Mouse (Mus musculus) neutrophil, adult 5-6 weeks (primary cell): ENCODE data around the gene Atcay. TPM values are rescaled to one million over a fixed set of nuclear protein-coding genes. Genes with fewer than 3 reads are reported as not detected.

Experiments used
- ATAC-seq: fragments of 151-379, 151-347 bp; 2 replicates; pipeline ENCODE4 v1.8.0; 2017; ENCODE audit warnings: mild to moderate bottlenecking, moderate TSS enrichment; ENCODE audit not compliant: insufficient number of reproducible peaks, poor library complexity, low FRiP score, severe bottlenecking; ENCODE audit errors: extremely low read depth
- total RNA-seq: library from RNA; stranded (forward); fragments of 200-1000 nt; gene quantifications from 2 replicates; pipeline ENCODE4 v1.2.3, GENCODE M21; 2017

Gene Atcay
- total RNA-seq, 1 experiment from 2014 or later = not detected

- peak; percentile 40; the same call in 1 of the 2 replicates for ATAC-seq
These were observed 62.0 kb downstream of the Atcay start for GRCm38 (mm10) chr10:81168521-81169244.

GRCm38 (mm10) chr10:81168087-81168431 is 62.6 kb downstream of the Atcay start:
- ATAC-seq = no peak

- peak; percentile 89 for ATAC-seq
These were observed 63.2 kb downstream of the Atcay start, which contains the start of gene Pias4 for GRCm38 (mm10) chr10:81167200-81168086. Pias4 (minus strand) TSS chr10:81167923.

- no peak for ATAC-seq
These were observed 65.5 kb downstream of the Atcay start for GRCm38 (mm10) chr10:81165118-81165517.

GRCm38 (mm10) chr10:81162318-81162652 is 68.3 kb downstream of the Atcay start:
- peak; percentile 31 for ATAC-seq

- ATAC-seq = peak; percentile 70
These were observed 68.9 kb downstream of the Atcay start for GRCm38 (mm10) chr10:81161602-81162317.

- no peak for ATAC-seq
These were observed 75.9 kb downstream of the Atcay start for GRCm38 (mm10) chr10:81154736-81155135.

Other genes starting within 250 kb of the Atcay start
- not detected in 2 replicates for gene Gng7, start 215.9 kb downstream of the Atcay start, total RNA-seq
- gene Diras1, start 205.2 kb downstream of the Atcay start, total RNA-seq = not detected in 2 replicates
- 8.6 and 19.5 TPM in 2 replicates for gene Slc39a3, start 193.4 kb downstream of the Atcay start, total RNA-seq
- gene Sgta, start 170.7 kb downstream of the Atcay start, total RNA-seq = 59.2 and 64.5 TPM in 2 replicates
- gene Thop1, start 160.8 kb downstream of the Atcay start, total RNA-seq = 1.5 and 4.5 TPM in 2 replicates
- 0.23 TPM in 1 of 2 replicates, not detected in the other for gene Creb3l3, start 132.0 kb downstream of the Atcay start, total RNA-seq
- gene Map2k2, start 124.9 kb downstream of the Atcay start, total RNA-seq = 91.5 and 96.6 TPM in 2 replicates
- gene Zbtb7a, start 95.6 kb downstream of the Atcay start, total RNA-seq = 28.7 and 31.1 TPM in 2 replicates
- 34.5 and 40.5 TPM in 2 replicates for gene Pias4, start 62.9 kb downstream of the Atcay start, total RNA-seq
- gene Eef2, start 54.2 kb downstream of the Atcay start, total RNA-seq = 1,126 and 1,171 TPM in 2 replicates
- 47.3 and 52.0 TPM in 2 replicates for gene Dapk3, start 47.8 kb downstream of the Atcay start, total RNA-seq
- not detected in 2 replicates for gene 4930442H23Rik, start 47.0 kb downstream of the Atcay start, total RNA-seq
- gene Nmrk2, start 28.8 kb downstream of the Atcay start, total RNA-seq = not detected in 2 replicates
- 1.5 and 1.6 TPM in 2 replicates for gene Zfr2, start 2.3 kb upstream of the Atcay start, total RNA-seq
- gene Matk, start 22.1 kb upstream of the Atcay start, total RNA-seq = 9.1 and 12.3 TPM in 2 replicates
- 52.4 and 76.6 TPM in 2 replicates for gene Mrpl54, start 36.1 kb upstream of the Atcay start, total RNA-seq
- 16.6 and 24.0 TPM in 2 replicates for gene Apba3, start 36.1 kb upstream of the Atcay start, total RNA-seq
- gene Tjp3, start 60.7 kb upstream of the Atcay start, total RNA-seq = 7.2 and 13.1 TPM in 2 replicates
- 98.0 and 112 TPM in 2 replicates for gene Pip5k1c, start 62.1 kb upstream of the Atcay start, total RNA-seq
- 30.1 and 38.4 TPM in 2 replicates for gene Cactin, start 90.3 kb upstream of the Atcay start, total RNA-seq
- 4.1 and 5.6 TPM in 2 replicates for gene Tbxa2r, start 97.9 kb upstream of the Atcay start, total RNA-seq
- 0.25 TPM in 1 of 2 replicates, not detected in the other for gene Gipc3, start 112.4 kb upstream of the Atcay start, total RNA-seq
- 30.3 and 36.5 TPM in 2 replicates for gene Hmg20b, start 119.6 kb upstream of the Atcay start, total RNA-seq
- gene Mfsd12, start 126.7 kb upstream of the Atcay start, total RNA-seq = 2.6 and 2.8 TPM in 2 replicates
- gene 4930404N11Rik, start 135.0 kb upstream of the Atcay start, total RNA-seq = 4.2 and 5.5 TPM in 2 replicates
- 16.5 and 16.8 TPM in 2 replicates for gene Fzr1, start 147.7 kb upstream of the Atcay start, total RNA-seq
- 11.2 and 16.9 TPM in 2 replicates for gene Dohh, start 153.6 kb upstream of the Atcay start, total RNA-seq
- gene Gm48551, start 153.6 kb upstream of the Atcay start, total RNA-seq = 3.1 and 5.6 TPM in 2 replicates
- gene Gm48552, start 158.2 kb upstream of the Atcay start, total RNA-seq = 2.2 TPM in 1 of 2 replicates, not detected in the other
- gene Smim24, start 162.2 kb upstream of the Atcay start, total RNA-seq = 2.5 and 2.6 TPM in 2 replicates
- gene Nfic, start 224.8 kb upstream of the Atcay start, total RNA-seq = 8.3 and 12.2 TPM in 2 replicates